Comparison of ENCODE assay signal across 12 mouse cellular contexts in genomic region chr2:120951208-120951607, GRCm38 (mm10). TPM values are rescaled to one million over a fixed set of nuclear protein-coding genes. Genes with fewer than 3 reads are reported as not detected.
DNase-seq lines count a peak whose midpoint lies in the region; ATAC-seq and TF ChIP-seq lines count a peak whose summit lies in the region.
"Had no signal": no experiment of that assay in that cellular context is flagged by ENCODE, and none has a peak within 500 bp of the region (broad histone marks: within the 10 kb centered on the region; RNA-seq: fewer than 3 reads in every experiment).

No protein-coding gene starts in this region.

- peak; percentile 46 for DNase-seq in lung, embryonic 14.5 days
- DNase-seq in lung, postnatal 25 days (ENCODE audit: low spot score): no peak
- DNase-seq in cerebellum, postnatal 10 days: peak; percentile 58 to 66
- DNase-seq in layer of hippocampus, adult 2 months (ENCODE audit: low spot score in 2 of 2): peak; percentile 29 to 47
- DNase-seq in right cerebral cortex, postnatal 14 days: peak; percentile 15
- DNase-seq in gastrocnemius, postnatal 25 days: no peak
- DNase-seq: heart, adult 11 months; thymus, postnatal 14 days had no signal

- peaks cover 51% of the 10 kb centered on the region for H3K36me3 ChIP-seq in lung, embryonic 14.5 days (ENCODE audit: insufficient read depth)
- peaks cover 64% of the 10 kb centered on the region for H3K36me3 ChIP-seq in hindbrain, embryonic 13.5 days

- no peak overlapping the region for H3K9ac ChIP-seq in lung, embryonic 14.5 days
- no peak overlapping the region for H3K9ac ChIP-seq in hindbrain, embryonic 13.5 days
- H3K9ac ChIP-seq: neural tube, embryonic 15.5 days had no signal

- WGBS in lung, embryonic 14.5 days: 82% methylated on average over 5 of the region's 5 CpGs
- WGBS in hindbrain, embryonic 13.5 days: 89% methylated on average over 5 of the region's 5 CpGs

- H3K27ac ChIP-seq in lung, embryonic 14.5 days (ENCODE audit: low read depth): no peak overlapping the region
- 0 out of 2 replicates have a peak overlapping the region, but pooled peaks have one; percentile 3 for H3K27ac ChIP-seq in layer of hippocampus, adult 2 months
- no peak overlapping the region for H3K27ac ChIP-seq in hindbrain, embryonic 13.5 days
- H3K27ac ChIP-seq: neural tube, embryonic 15.5 days had no signal

- H3K4me2 ChIP-seq in lung, embryonic 14.5 days: no peak overlapping the region
- H3K4me2 ChIP-seq in hindbrain, embryonic 13.5 days: no peak overlapping the region
- H3K4me2 ChIP-seq: neural tube, embryonic 15.5 days had no signal

- no peaks in the 10 kb centered on the region for H3K27me3 ChIP-seq in lung, embryonic 14.5 days (ENCODE audit: insufficient read depth, low read length)
- no peaks in the 10 kb centered on the region for H3K27me3 ChIP-seq in hindbrain, embryonic 13.5 days
- H3K27me3 ChIP-seq: neural tube, embryonic 15.5 days had no signal

- no peaks in the 10 kb centered on the region for H3K9me3 ChIP-seq in lung, embryonic 14.5 days (ENCODE audit: low read depth, low read length)
- H3K9me3 ChIP-seq in hindbrain, embryonic 13.5 days: no peaks in the 10 kb centered on the region
- H3K9me3 ChIP-seq: neural tube, embryonic 15.5 days had no signal

- no peak overlapping the region for H3K4me3 ChIP-seq in lung, embryonic 14.5 days (ENCODE audit: low read depth, low read length)
- no peak overlapping the region for H3K4me3 ChIP-seq in layer of hippocampus, adult 2 months
- no peak overlapping the region for H3K4me3 ChIP-seq in hindbrain, embryonic 13.5 days
- H3K4me3 ChIP-seq: erythroblast, embryonic 14.5 days; neural tube, embryonic 15.5 days had no signal

- no peak for ATAC-seq in lung, embryonic 14.5 days (ENCODE audit: insufficient read depth)
- no peak for ATAC-seq in erythroid progenitor cell, adult 5-6 weeks (replicated peaks; ENCODE audit: low FRiP score, poor library complexity, severe bottlenecking)
- no peak for ATAC-seq in hindbrain, embryonic 13.5 days (ENCODE audit: low FRiP score)

- TF ChIP-seq CTCF in lung, embryonic 14.5 days (IDR thresholded peaks at IDR 0.05; ENCODE audit: low read depth): no peak
- no peak for TF ChIP-seq CTCF in layer of hippocampus, adult 2 months (conservative IDR thresholded peaks at IDR 0.05)

- H3K4me1 ChIP-seq in lung, embryonic 14.5 days (ENCODE audit: insufficient read depth): no peaks in the 10 kb centered on the region
- H3K4me1 ChIP-seq in hindbrain, embryonic 13.5 days (replicated peaks): no peaks in the 10 kb centered on the region
- H3K4me1 ChIP-seq: neural tube, embryonic 15.5 days had no signal

RNA-seq across cellular contexts. Expression of gene Ubr1, which starts 19.3 kb away (rescaled TPM):
- polyA plus RNA-seq in lung, embryonic 14.5 days (2014; fragmentation: Nextera tagmentation; extraction: Ambion mirVana): 26.5 and 30.0 TPM in 2 replicates
- 10 to 100 TPM; 44.7 to 48.0 TPM for total RNA-seq in layer of hippocampus, adult 2 months (2021)
- total RNA-seq in erythroid progenitor cell, adult 5-6 weeks (2015; ENCODE audit: low replicate concordance): 14.4 and 32.3 TPM in 2 replicates
- 25.4 and 53.9 TPM in 2 replicates for total RNA-seq in erythroid progenitor cell, adult 5-6 weeks (2017; ENCODE audit: low replicate concordance)
- total RNA-seq in gastrocnemius, postnatal 25 days (2021): 10 to 100 TPM; 20.4 to 21.3 TPM
- 35.3 and 35.9 TPM in 2 replicates for polyA plus RNA-seq in hindbrain, embryonic 13.5 days (2015; fragmentation: Nextera tagmentation; extraction: Ambion mirVana)

RNA-seq across cellular contexts. Expression of gene Tmem62, which starts 25.6 kb away (rescaled TPM):
- 4.1 and 4.9 TPM in 2 replicates for polyA plus RNA-seq in lung, embryonic 14.5 days (2014; fragmentation: Nextera tagmentation; extraction: Ambion mirVana)
- total RNA-seq in layer of hippocampus, adult 2 months (2021): 10 to 100 TPM; 26.2 to 26.6 TPM
- total RNA-seq in erythroid progenitor cell, adult 5-6 weeks (2015; ENCODE audit: low replicate concordance): 3.2 and 5.0 TPM in 2 replicates
- 3.7 and 8.4 TPM in 2 replicates for total RNA-seq in erythroid progenitor cell, adult 5-6 weeks (2017; ENCODE audit: low replicate concordance)
- total RNA-seq in gastrocnemius, postnatal 25 days (2021): 1 to 10 TPM; 2.9 to 4.2 TPM
- polyA plus RNA-seq in hindbrain, embryonic 13.5 days (2015; fragmentation: Nextera tagmentation; extraction: Ambion mirVana): 9.6 and 11.1 TPM in 2 replicates

RNA-seq across cellular contexts. Expression of gene Ccndbp1, which starts 57.0 kb away (rescaled TPM):
- polyA plus RNA-seq in lung, embryonic 14.5 days (2014; fragmentation: Nextera tagmentation; extraction: Ambion mirVana): 32.9 and 36.1 TPM in 2 replicates
- total RNA-seq in layer of hippocampus, adult 2 months (2021): 10 to 100 TPM; 57.8 to 58.8 TPM
- 117 and 123 TPM in 2 replicates for total RNA-seq in erythroid progenitor cell, adult 5-6 weeks (2015; ENCODE audit: low replicate concordance)
- total RNA-seq in erythroid progenitor cell, adult 5-6 weeks (2017; ENCODE audit: low replicate concordance): 86.5 and 101 TPM in 2 replicates
- total RNA-seq in gastrocnemius, postnatal 25 days (2021): 10 to 100 TPM; 12.5 to 16.6 TPM
- polyA plus RNA-seq in hindbrain, embryonic 13.5 days (2015; fragmentation: Nextera tagmentation; extraction: Ambion mirVana): 78.0 and 85.0 TPM in 2 replicates

Comparison
In these comparisons a context has a peak if more than half of its experiments do, and no peak if none do; other contexts are left out.
1. DNase-seq: peak in lung, embryonic 14.5 days (single experiment), cerebellum, postnatal 10 days (2 of 2), layer of hippocampus, adult 2 months (2 of 2) and right cerebral cortex, postnatal 14 days (single experiment); none in lung, postnatal 25 days (single experiment) and gastrocnemius, postnatal 25 days (single experiment).